Mouse (Mus musculus) embryo, embryonic 10.5 days (tissue): Measurements from ENCODE around the gene Aurka.

Source experiments
- DNase-seq: peaks from one replicate; pipeline ENCODE4 v3.0.0-alpha.2; 2015; ENCODE audit warnings: low spot score

The Aurka gene

DNA sequence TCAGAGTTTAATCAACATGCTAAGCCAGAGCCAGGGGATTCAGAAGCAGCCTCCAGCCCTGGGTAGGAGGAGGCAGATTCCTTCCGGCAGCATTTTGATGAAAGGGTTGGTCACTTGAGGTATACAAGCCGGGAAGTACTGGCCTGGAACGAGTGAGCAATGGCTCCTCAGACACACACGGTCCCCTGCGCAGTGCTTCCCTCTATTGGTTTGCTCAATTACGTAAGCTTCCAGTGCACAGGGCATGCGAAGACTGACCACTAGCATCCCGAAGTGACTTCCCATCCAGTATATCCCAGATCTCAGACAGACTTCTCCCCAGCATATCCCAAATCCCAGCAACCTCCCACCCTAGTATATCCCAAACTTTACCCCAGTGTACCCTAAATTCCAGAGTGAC, 42.1 kb downstream of the Aurka start:
- DNase-seq = no peak

DNA sequence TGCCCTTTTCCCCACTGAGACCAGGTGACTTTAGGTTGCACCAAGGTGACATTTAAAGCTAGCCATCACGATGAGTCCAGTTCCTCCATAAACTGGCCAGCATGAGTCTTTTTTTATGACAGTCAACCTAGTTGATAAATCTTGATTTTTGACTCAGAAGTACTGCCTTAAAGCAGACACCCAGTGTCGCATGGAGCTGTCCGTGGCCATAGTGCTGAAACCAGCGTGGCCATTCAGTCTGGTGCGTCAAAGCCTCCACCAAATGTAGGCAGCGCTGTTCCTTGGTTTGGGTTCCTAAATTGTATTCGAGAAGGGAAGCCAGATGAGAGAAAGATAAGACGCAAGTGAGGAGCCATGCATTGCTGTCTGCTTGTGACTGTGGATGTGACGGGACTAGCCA, 49.5 kb downstream of the Aurka start:
- DNase-seq = peak; percentile 86

DNA sequence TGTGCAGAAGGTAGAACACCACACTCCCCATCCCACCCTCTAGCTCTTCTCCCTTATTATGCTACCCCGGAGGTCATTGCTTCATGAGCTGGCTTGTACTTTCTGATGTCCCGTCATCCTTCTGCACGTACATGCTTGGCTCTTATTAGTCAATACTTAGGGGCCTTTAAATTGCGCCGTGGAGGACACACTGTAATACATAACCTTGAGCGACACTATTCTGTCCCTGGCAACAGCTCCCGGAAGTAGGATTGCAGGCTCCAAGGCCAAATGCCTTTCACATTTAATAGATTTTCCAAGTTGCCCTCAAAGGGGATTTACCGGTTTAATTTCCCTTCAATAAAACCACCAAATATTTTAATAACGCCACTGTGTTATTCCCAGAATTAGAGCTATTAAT, 58.6 kb downstream of the Aurka start:
- DNase-seq = no peak

DNA sequence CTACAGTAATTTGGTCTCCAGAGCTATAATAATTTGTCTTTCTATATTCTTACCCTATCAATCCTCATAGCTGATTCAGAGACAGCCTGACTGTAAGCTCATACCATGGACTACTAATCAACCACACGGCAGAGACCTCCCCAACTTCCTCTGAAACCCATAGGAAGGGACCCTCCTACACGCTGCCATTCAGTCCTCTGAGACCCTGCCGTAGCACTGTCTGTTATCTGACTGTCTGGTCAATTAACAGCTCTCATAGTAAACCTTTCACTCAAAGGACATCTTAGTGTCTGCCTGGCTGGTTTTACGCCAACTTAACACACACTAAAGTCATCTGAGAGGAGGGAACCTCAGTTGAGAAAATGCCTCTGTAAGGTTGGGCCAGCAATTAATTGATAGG, 63.8 kb downstream of the Aurka start:
- DNase-seq = no peak
